Mouse (Mus musculus) hindbrain, embryonic 14.5 days (tissue): ENCODE results near the gene Fa2h. TPM values are rescaled to one million over a fixed set of nuclear protein-coding genes. Genes with fewer than 3 reads are reported as not detected.

Experiments used
- ATAC-seq: fragments of 200-750 bp; cut with Nextera tagmentation; 2 replicates; pipeline ENCODE4 v1.8.0; 2017; ENCODE audit warnings: moderate number of reproducible peaks, mild to moderate bottlenecking, moderate TSS enrichment, moderate library complexity; ENCODE audit not compliant: low FRiP score
- DNase-seq: peaks from one replicate; pipeline ENCODE4 v3.0.0-alpha.2; 2015; ENCODE audit warnings: low spot score
- H3K27ac ChIP-seq: fragments of 300-500 bp; sonication (generic); 2 replicates; pipeline ENCODE4 v1.5.1; 2014; ENCODE audit warnings: mild to moderate bottlenecking, moderate library complexity
- H3K27me3 ChIP-seq: fragments of 300-500 bp; sonication (generic); 2 replicates; pipeline ENCODE4 v1.6.1; 2014; ENCODE audit warnings: mild to moderate bottlenecking, low read length, mixed read lengths; ENCODE audit not compliant: control insufficient read depth, insufficient read depth
- H3K36me3 ChIP-seq: fragments of 300-500 bp; sonication (generic); replicated peaks from 2 replicates; pipeline ENCODE4 v1.6.1; 2014; ENCODE audit not compliant: control insufficient read depth, insufficient read depth
- H3K4me1 ChIP-seq: fragments of 300-500 bp; sonication (generic); replicated peaks from 2 replicates; pipeline ENCODE4 v1.6.1; 2014; ENCODE audit warnings: antibody characterized with exemption, low read length, mixed read lengths; ENCODE audit not compliant: control insufficient read depth, insufficient read depth
- H3K4me2 ChIP-seq: fragments of 300-500 bp; sonication (generic); replicated peaks from 2 replicates; pipeline ENCODE4 v1.6.1; 2014; ENCODE audit warnings: mild to moderate bottlenecking, moderate library complexity
- H3K4me3 ChIP-seq: fragments of 300-500 bp; sonication (generic); replicated peaks from 2 replicates; pipeline ENCODE4 v1.5.1; 2014; ENCODE audit warnings: mild to moderate bottlenecking, low read length
- H3K9ac ChIP-seq: fragments of 300-500 bp; sonication (generic); 2 replicates; pipeline ENCODE4 v1.6.1; 2014
- H3K9me3 ChIP-seq: fragments of 300-500 bp; sonication (generic); 2 replicates; pipeline ENCODE4 v1.6.1; 2016; ENCODE audit warnings: low read length; ENCODE audit not compliant: control insufficient read depth
- WGBS: fragments of 180-500 bp; shearing (Covaris S2); extraction: QIAGEN DNeasy Blood & Tissue Kit; methylation state at CpG from one replicate; pipeline ENCODE4 v1.1.7; 2014; 5-methylcytosine and 5-hydroxymethylcytosine counted together
- polyA plus RNA-seq: library from polyadenylated mRNA; unstranded; fragments of >200 nt; fragmentation: Nextera tagmentation; extraction: Ambion mirVana; gene quantifications from 2 replicates; pipeline ENCODE4 v1.2.1, GENCODE M21; 2014

Gene Fa2h
- 0.74 and 0.93 TPM in 2 replicates for polyA plus RNA-seq

- peaks cover 64% of the 10 kb centered on the region for H3K27me3 ChIP-seq
- H3K4me1 ChIP-seq: no peaks in the 10 kb centered on the region
- H3K9ac ChIP-seq: peak within 1 kb of the TSS; percentile 63
- peak within 1 kb of the TSS; percentile 58 for H3K4me3 ChIP-seq
- H3K9me3 ChIP-seq: no peaks in the 10 kb centered on the region
- WGBS: under 1% methylated on average over 68 of the region's 71 CpGs
- ATAC-seq (peak; percentile 93), DNase-seq (peak; percentile 53)
- H3K4me2 ChIP-seq: peak within 1 kb of the TSS; percentile 87
- no peaks in the 10 kb centered on the region for H3K36me3 ChIP-seq
- no peak within 1 kb of the TSS for H3K27ac ChIP-seq
Observed at GRCm38 (mm10) chr8:111393391-111394363, at the start of gene Fa2h. Gene Fa2h, minus strand, starts transcription at chr8:111393824.

DNA sequence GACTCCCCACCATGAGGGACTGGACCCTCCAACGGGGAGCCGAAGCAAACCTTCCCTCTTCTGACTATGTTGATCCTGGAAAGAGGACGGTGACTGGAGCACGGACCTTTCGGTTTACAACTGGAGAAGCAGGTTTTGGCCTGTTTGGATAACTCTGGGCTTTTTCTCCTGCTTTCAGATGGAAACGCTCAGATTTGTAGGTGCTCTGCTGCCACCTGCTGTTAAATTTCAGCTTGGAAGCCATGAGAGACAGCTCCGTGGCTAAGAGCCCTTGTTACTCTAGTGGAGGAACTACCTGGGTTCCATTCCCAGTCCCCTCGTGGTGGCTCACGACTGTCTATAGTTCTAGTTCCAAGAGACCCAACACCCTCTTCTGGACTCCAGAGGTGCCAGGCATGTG is 45.6 kb upstream of the Fa2h start:
- ATAC-seq (no peak), DNase-seq (peak; percentile 92)
- no peaks in the 10 kb centered on the region for H3K36me3 ChIP-seq
- no peak overlapping the region for H3K27ac ChIP-seq
- WGBS: 27% methylated on average over 9 of the region's 9 CpGs
- no peak overlapping the region for H3K4me3 ChIP-seq
- no peak overlapping the region for H3K9ac ChIP-seq
- H3K4me1 ChIP-seq: no peaks in the 10 kb centered on the region
- no peaks in the 10 kb centered on the region for H3K27me3 ChIP-seq
- no peaks in the 10 kb centered on the region for H3K9me3 ChIP-seq
- no peak overlapping the region for H3K4me2 ChIP-seq

- no peak overlapping the region for H3K27ac ChIP-seq
- H3K9ac ChIP-seq: no peak overlapping the region
- WGBS: 77% methylated on average over 11 of the region's 11 CpGs
- no peak overlapping the region for H3K4me2 ChIP-seq
- no peak for ATAC-seq
- no peaks in the 10 kb centered on the region for H3K27me3 ChIP-seq
- no peak for DNase-seq
- no peaks in the 10 kb centered on the region for H3K4me1 ChIP-seq
- no peaks in the 10 kb centered on the region for H3K36me3 ChIP-seq
- H3K4me3 ChIP-seq: no peak overlapping the region
- H3K9me3 ChIP-seq: no peaks in the 10 kb centered on the region
Observed at GRCm38 (mm10) chr8:111435071-111435828, 41.6 kb upstream of the Fa2h start.

GRCm38 (mm10) chr8:111424646-111425045 is 31.0 kb upstream of the Fa2h start:
- no peak overlapping the region for H3K4me2 ChIP-seq
- 86% methylated on average over 9 of the region's 9 CpGs for WGBS
- no peak for DNase-seq
- ATAC-seq: no peak
- no peaks in the 10 kb centered on the region for H3K36me3 ChIP-seq
- no peak overlapping the region for H3K27ac ChIP-seq
- H3K27me3 ChIP-seq: no peaks in the 10 kb centered on the region
- H3K4me3 ChIP-seq: no peak overlapping the region
- H3K9me3 ChIP-seq: no peaks in the 10 kb centered on the region
- no peak overlapping the region for H3K9ac ChIP-seq
- no peaks in the 10 kb centered on the region for H3K4me1 ChIP-seq

- no peak for ATAC-seq
- H3K4me1 ChIP-seq: no peaks in the 10 kb centered on the region
- H3K9ac ChIP-seq: no peak overlapping the region
- H3K27ac ChIP-seq: no peak overlapping the region
- 81% methylated on average over 11 of the region's 11 CpGs for WGBS
- DNase-seq: no peak
- H3K36me3 ChIP-seq: no peaks in the 10 kb centered on the region
- no peaks in the 10 kb centered on the region for H3K27me3 ChIP-seq
- H3K4me2 ChIP-seq: no peak overlapping the region
- no peak overlapping the region for H3K4me3 ChIP-seq
- H3K9me3 ChIP-seq: no peaks in the 10 kb centered on the region
Observed at GRCm38 (mm10) chr8:111424181-111424580, 30.6 kb upstream of the Fa2h start.

DNA sequence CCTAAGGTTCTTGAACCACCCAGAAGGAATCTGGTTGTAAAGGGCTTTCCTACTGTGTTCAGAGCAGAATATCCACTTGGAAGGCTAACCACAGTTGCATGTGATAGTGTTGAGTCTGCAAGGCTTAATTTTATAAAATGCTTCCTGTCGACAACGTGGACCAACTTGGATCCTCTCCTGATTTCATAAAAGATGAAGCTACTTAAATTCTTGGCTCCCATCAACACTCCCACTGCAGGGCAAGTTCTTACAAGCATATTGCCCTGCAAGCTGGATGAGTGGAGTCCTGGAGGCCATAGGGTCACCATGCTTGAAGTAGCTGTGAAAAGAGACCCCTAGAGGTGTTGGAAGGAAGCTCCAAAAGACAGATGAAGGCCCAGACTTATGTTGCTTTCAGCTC is 29.0 kb upstream of the Fa2h start:
- no peaks in the 10 kb centered on the region for H3K36me3 ChIP-seq
- H3K4me1 ChIP-seq: no peaks in the 10 kb centered on the region
- no peak for DNase-seq
- no peak overlapping the region for H3K4me2 ChIP-seq
- no peak overlapping the region for H3K9ac ChIP-seq
- 89% methylated on average over 2 of the region's 2 CpGs for WGBS
- H3K9me3 ChIP-seq: no peaks in the 10 kb centered on the region
- no peak overlapping the region for H3K27ac ChIP-seq
- ATAC-seq: no peak
- no peak overlapping the region for H3K4me3 ChIP-seq
- H3K27me3 ChIP-seq: no peaks in the 10 kb centered on the region

- ATAC-seq: no peak
- Histone ChIP-seq H3K4me2 (no peak overlapping the region), H3K4me1 (no peaks in the 10 kb centered on the region), H3K4me3 (no peak overlapping the region), H3K9me3 (no peaks in the 10 kb centered on the region), H3K9ac (no peak overlapping the region), H3K27me3 (no peaks in the 10 kb centered on the region), H3K36me3 (no peaks in the 10 kb centered on the region), H3K27ac (no peak overlapping the region)
- DNase-seq: no peak
- WGBS: 80% methylated on average over 3 of the region's 3 CpGs
Observed at GRCm38 (mm10) chr8:111419171-111419570, 25.5 kb upstream of the Fa2h start.

- H3K9me3 ChIP-seq: no peaks in the 10 kb centered on the region
- H3K27ac ChIP-seq: no peak overlapping the region
- 32% methylated on average over 9 of the region's 9 CpGs for WGBS
- no peaks in the 10 kb centered on the region for H3K27me3 ChIP-seq
- no peaks in the 10 kb centered on the region for H3K36me3 ChIP-seq
- peak; percentile 68 for DNase-seq
- ATAC-seq: no peak
- H3K9ac ChIP-seq: no peak overlapping the region
- H3K4me2 ChIP-seq: no peak overlapping the region
- no peaks in the 10 kb centered on the region for H3K4me1 ChIP-seq
- H3K4me3 ChIP-seq: no peak overlapping the region
Observed at GRCm38 (mm10) chr8:111418601-111419000, 25.0 kb upstream of the Fa2h start.

GRCm38 (mm10) chr8:111417222-111417621 is 23.6 kb upstream of the Fa2h start:
- no peak for DNase-seq
- Histone ChIP-seq H3K4me2 (no peak overlapping the region), H3K27me3 (no peaks in the 10 kb centered on the region), H3K27ac (no peak overlapping the region), H3K36me3 (no peaks in the 10 kb centered on the region), H3K9me3 (no peaks in the 10 kb centered on the region), H3K4me3 (no peak overlapping the region), H3K4me1 (no peaks in the 10 kb centered on the region), H3K9ac (no peak overlapping the region)
- WGBS: 85% methylated on average over 10 of the region's 10 CpGs
- ATAC-seq: no peak
